ENCODE assay signal across 8 mouse cellular contexts in genomic region chr17:83706594-83707126, GRCm38 (mm10). TPM values are rescaled to one million over a fixed set of nuclear protein-coding genes. Genes with fewer than 3 reads are reported as not detected.
DNase-seq lines count a peak whose midpoint lies in the region; ATAC-seq lines count a peak whose summit lies in the region.

No protein-coding gene starts in this region.

- no peaks in the 10 kb centered on the region for H3K27me3 ChIP-seq in forebrain, embryonic 11.5 days (ENCODE audit: control insufficient read depth, insufficient read depth, low read length)
- H3K27me3 ChIP-seq in hindbrain, embryonic 11.5 days (ENCODE audit: control insufficient read depth, insufficient read depth, low read length): no peaks in the 10 kb centered on the region
- H3K27me3 ChIP-seq in limb, embryonic 13.5 days: no peaks in the 10 kb centered on the region
- no peaks in the 10 kb centered on the region for H3K27me3 ChIP-seq in midbrain, embryonic 11.5 days (ENCODE audit: control insufficient read depth, insufficient read depth, low read length)

- H3K9ac ChIP-seq in forebrain, embryonic 11.5 days (ENCODE audit: low read length): peak overlapping the region; percentile 93
- H3K9ac ChIP-seq in hindbrain, embryonic 11.5 days (ENCODE audit: low read depth, low read length): peak overlapping the region; percentile 88
- H3K9ac ChIP-seq in limb, embryonic 13.5 days: peak overlapping the region; percentile 86
- peak overlapping the region; percentile 95 for H3K9ac ChIP-seq in midbrain, embryonic 11.5 days (ENCODE audit: low read length)

- peak overlapping the region; percentile 90 for H3K4me2 ChIP-seq in forebrain, embryonic 11.5 days (ENCODE audit: low read depth, low read length, severe bottlenecking)
- peak overlapping the region; percentile 85 for H3K4me2 ChIP-seq in hindbrain, embryonic 11.5 days (replicated peaks; ENCODE audit: low read depth, low read length)
- peak overlapping the region; percentile 81 for H3K4me2 ChIP-seq in limb, embryonic 13.5 days (replicated peaks)
- peak overlapping the region; percentile 88 for H3K4me2 ChIP-seq in midbrain, embryonic 11.5 days

- H3K27ac ChIP-seq in forebrain, embryonic 11.5 days (ENCODE audit: low read depth, low read length): peak overlapping the region; percentile 50; the same call in 1 of the 2 replicates
- peak overlapping the region; percentile 73 for H3K27ac ChIP-seq in hindbrain, embryonic 11.5 days (ENCODE audit: low read depth, low read length)
- H3K27ac ChIP-seq in limb, embryonic 13.5 days: peak overlapping the region; percentile 97
- H3K27ac ChIP-seq in midbrain, embryonic 11.5 days (ENCODE audit: low read depth, low read length): peak overlapping the region; percentile 71

- no peaks in the 10 kb centered on the region for H3K36me3 ChIP-seq in forebrain, embryonic 11.5 days (ENCODE audit: control insufficient read depth, insufficient read depth, low read length)
- no peaks in the 10 kb centered on the region for H3K36me3 ChIP-seq in hindbrain, embryonic 11.5 days (ENCODE audit: control insufficient read depth, insufficient read depth, low read length)
- peaks cover 26% of the 10 kb centered on the region for H3K36me3 ChIP-seq in limb, embryonic 13.5 days
- H3K36me3 ChIP-seq in midbrain, embryonic 11.5 days (ENCODE audit: control insufficient read depth, insufficient read depth, low read length): no peaks in the 10 kb centered on the region

- H3K4me3 ChIP-seq in forebrain, embryonic 11.5 days (ENCODE audit: low read depth, low read length): peak overlapping the region; percentile 78
- H3K4me3 ChIP-seq in hindbrain, embryonic 11.5 days (ENCODE audit: low read depth, low read length): peak overlapping the region; percentile 74
- peak overlapping the region; percentile 82 for H3K4me3 ChIP-seq in limb, embryonic 13.5 days
- H3K4me3 ChIP-seq in midbrain, embryonic 11.5 days (ENCODE audit: low read depth, low read length): peak overlapping the region; percentile 81

- WGBS in forebrain, embryonic 11.5 days: 3% methylated on average over 19 of the region's 19 CpGs
- 1% methylated on average over 19 of the region's 19 CpGs for WGBS in hindbrain, embryonic 11.5 days
- WGBS in limb, embryonic 13.5 days: under 1% methylated on average over 19 of the region's 19 CpGs
- WGBS in midbrain, embryonic 11.5 days: 4% methylated on average over 18 of the region's 19 CpGs

- DNase-seq in frontal cortex, adult 2 months (ENCODE audit: extremely low spot score in 1 of 2, low spot score in 1 of 2): no peak
- peak; percentile 54 for DNase-seq in c-Kit-positive CD71-positive TER-119-positive erythroid progenitor cells, embryonic 14.5 days (ENCODE audit: low spot score)
- DNase-seq in forebrain, embryonic 11.5 days (ENCODE audit: low spot score): peak; percentile 72
- no peak for DNase-seq in hindbrain, embryonic 11.5 days (ENCODE audit: low spot score)
- DNase-seq in midbrain, embryonic 11.5 days (ENCODE audit: low spot score, missing footprints): peak; percentile 87
- DNase-seq in spleen, postnatal 36 days (ENCODE audit: low spot score in 2 of 2): peak; percentile 34 to 44

- ATAC-seq in frontal cortex, adult (ENCODE audit: low TSS enrichment): peak; percentile 29; the same call in 1 of the 2 replicates
- ATAC-seq in forebrain, embryonic 11.5 days (replicated peaks; ENCODE audit: low FRiP score): peak; percentile 76
- ATAC-seq in hindbrain, embryonic 11.5 days (ENCODE audit: low FRiP score): peak; percentile 74
- peak; percentile 73 for ATAC-seq in limb, embryonic 13.5 days (ENCODE audit: low FRiP score, low read depth)
- ATAC-seq in midbrain, embryonic 11.5 days (ENCODE audit: low FRiP score): peak; percentile 77

- H3K4me1 ChIP-seq in forebrain, embryonic 11.5 days (replicated peaks; ENCODE audit: control insufficient read depth, insufficient read depth, low read length): peaks cover 2% of the 10 kb centered on the region; the same call in 1 of the 2 replicates
- no peaks in the 10 kb centered on the region for H3K4me1 ChIP-seq in hindbrain, embryonic 11.5 days (replicated peaks; ENCODE audit: control insufficient read depth, insufficient read depth, low read length)
- peaks cover 16% of the 10 kb centered on the region for H3K4me1 ChIP-seq in limb, embryonic 13.5 days
- 0 out of 2 replicates have a peak, but pooled peaks cover 2% of the 10 kb centered on the region for H3K4me1 ChIP-seq in midbrain, embryonic 11.5 days (ENCODE audit: control insufficient read depth, insufficient read depth, low read length)

- H3K9me3 ChIP-seq in forebrain, embryonic 11.5 days (ENCODE audit: control insufficient read depth, low read length): no peaks in the 10 kb centered on the region
- H3K9me3 ChIP-seq in hindbrain, embryonic 11.5 days (ENCODE audit: control insufficient read depth, low read length): no peaks in the 10 kb centered on the region
- H3K9me3 ChIP-seq in limb, embryonic 13.5 days: no peaks in the 10 kb centered on the region
- no peaks in the 10 kb centered on the region for H3K9me3 ChIP-seq in midbrain, embryonic 11.5 days (ENCODE audit: control insufficient read depth, low read length)

RNA-seq across cellular contexts. Expression of gene Mta3, which starts 0.7 kb away (rescaled TPM):
- 61.7 and 63.9 TPM in 2 replicates for polyA plus RNA-seq in frontal cortex, adult 2 months (2012; rRNA removed)
- polyA plus RNA-seq in forebrain, embryonic 11.5 days (2014; fragmentation: Nextera tagmentation; extraction: Ambion mirVana): 32.9 and 38.4 TPM in 2 replicates
- 41.1 and 41.7 TPM in 2 replicates for polyA plus RNA-seq in hindbrain, embryonic 11.5 days (2014; fragmentation: Nextera tagmentation; extraction: Ambion mirVana)
- polyA plus RNA-seq in limb, embryonic 13.5 days (2015; fragmentation: Nextera tagmentation; extraction: Ambion mirVana): 47.9 and 48.6 TPM in 2 replicates
- polyA plus RNA-seq in midbrain, embryonic 11.5 days (2014; fragmentation: Nextera tagmentation; extraction: Ambion mirVana): 28.8 and 31.1 TPM in 2 replicates

Comparison
In these comparisons a context has a peak if more than half of its experiments do, and no peak if none do; other contexts are left out.
1. DNase-seq: peak in c-Kit-positive CD71-positive TER-119-positive erythroid progenitor cells, embryonic 14.5 days (single experiment), forebrain, embryonic 11.5 days (single experiment), midbrain, embryonic 11.5 days (single experiment) and spleen, postnatal 36 days (2 of 2); none in frontal cortex, adult 2 months (0 of 2) and hindbrain, embryonic 11.5 days (single experiment).
2. Peak in every context shown above with its lines, with median percentiles within 50 percentile points of each other: ATAC-seq, H3K27ac ChIP-seq, H3K4me2 ChIP-seq, H3K4me3 ChIP-seq and H3K9ac ChIP-seq.